Mouse (Mus musculus): ENCODE results near the gene Mlec.

DNA sequence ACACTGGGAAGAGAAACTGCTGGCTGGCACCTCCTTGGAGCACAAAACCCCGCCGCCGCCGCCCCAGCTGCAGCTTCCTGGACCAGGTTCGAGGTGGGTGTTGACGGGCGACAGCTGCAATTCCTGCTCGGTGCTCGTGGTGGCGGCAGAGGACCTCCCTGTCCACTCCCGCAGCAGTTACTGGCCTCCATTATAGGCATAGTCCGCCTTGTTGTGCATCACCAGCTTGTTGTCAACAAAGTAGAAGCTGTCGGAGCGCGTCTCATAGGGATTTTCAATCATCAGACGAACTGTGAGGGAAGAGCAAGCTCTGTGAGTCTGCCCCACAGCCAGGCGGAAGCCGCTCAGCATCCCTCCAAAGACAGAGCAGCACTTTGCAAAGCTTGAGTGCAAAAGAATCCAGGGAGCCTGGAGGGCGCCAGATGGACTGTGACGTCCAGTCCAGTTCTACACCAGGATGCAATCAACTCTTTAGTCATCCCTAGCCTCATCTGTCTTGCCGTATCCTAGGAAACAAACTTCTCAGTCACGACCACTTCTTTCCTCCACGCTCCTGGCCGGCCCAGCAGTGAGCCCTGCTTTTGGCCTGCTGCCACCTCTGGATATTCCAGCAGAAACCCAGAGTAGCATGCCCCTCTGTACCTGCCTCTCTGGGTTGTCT is 32.6 kb downstream of the Mlec start:
- TF ChIP-seq CTCF (IDR thresholded peaks at IDR 0.05; ENCODE audit: low read depth, low read length) (peak; percentile 55), POLR2A (IDR thresholded peaks at IDR 0.05; ENCODE audit: borderline replicate concordance, low read depth, low read length) (no peak)

All from bone marrow macrophage, adult 2 months (primary cell).